Mouse (Mus musculus): ENCODE data around the gene Gm15557.
A peak's percentile ranks its signal among the peaks of the same experiment; 100 is the strongest.

Gene Gm15557

GRCm38 (mm10) chr2:155952006-155952405 lies 11.5 kb downstream of the Gm15557 start:
- peak; percentile 76 for DNase-seq (ENCODE audit: low spot score)

- DNase-seq (ENCODE audit: low spot score), result peak; percentile 89
Measured at GRCm38 (mm10) chr2:155956134-155957059, 15.9 kb downstream of the Gm15557 start, which contains the start of gene Cep250. Cep250 (plus strand) TSS chr2:155956458.

DNA sequence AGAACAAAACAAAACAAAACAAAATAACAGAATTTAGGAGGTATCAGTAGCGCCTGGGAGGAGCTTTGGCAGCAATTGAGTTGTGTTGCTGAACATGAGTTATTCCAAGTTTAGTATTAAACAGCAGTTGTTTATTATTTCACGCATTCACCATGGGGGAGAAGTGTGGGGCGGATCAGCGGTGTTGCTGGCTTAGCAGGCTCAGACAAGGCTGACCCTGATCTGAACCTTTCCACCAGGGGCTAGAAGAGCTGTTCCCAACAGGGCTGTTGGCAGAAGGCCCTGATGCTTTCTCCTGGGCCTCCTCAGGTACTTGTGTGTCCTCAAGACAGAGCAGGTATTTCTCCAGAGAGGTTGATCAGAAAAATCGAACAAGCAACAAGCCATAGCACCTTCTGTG lies 19.5 kb downstream of the Gm15557 start:
- DNase-seq (ENCODE audit: low spot score), result no peak

DNA sequence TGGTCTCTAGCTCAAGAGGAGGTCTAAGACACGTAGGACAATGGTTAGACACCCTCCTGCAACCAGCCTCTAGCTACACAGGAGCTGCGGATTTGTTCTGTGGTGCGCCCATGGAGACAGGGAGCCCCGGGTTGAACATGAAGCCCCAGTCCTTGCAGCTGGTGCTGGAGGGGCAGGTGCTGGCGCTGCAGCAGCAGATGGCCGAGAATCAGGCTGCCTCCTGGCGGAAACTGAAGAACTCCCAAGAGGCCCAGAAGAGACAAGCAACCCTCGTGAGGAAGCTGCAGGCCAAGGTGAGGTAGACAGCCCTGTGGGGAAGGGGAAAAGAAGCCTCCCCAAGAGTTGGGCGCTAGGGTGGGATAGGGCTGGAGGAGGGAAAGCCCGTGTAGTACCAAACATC lies 21.3 kb downstream of the Gm15557 start:
- DNase-seq (ENCODE audit: low spot score), result no peak

DNA sequence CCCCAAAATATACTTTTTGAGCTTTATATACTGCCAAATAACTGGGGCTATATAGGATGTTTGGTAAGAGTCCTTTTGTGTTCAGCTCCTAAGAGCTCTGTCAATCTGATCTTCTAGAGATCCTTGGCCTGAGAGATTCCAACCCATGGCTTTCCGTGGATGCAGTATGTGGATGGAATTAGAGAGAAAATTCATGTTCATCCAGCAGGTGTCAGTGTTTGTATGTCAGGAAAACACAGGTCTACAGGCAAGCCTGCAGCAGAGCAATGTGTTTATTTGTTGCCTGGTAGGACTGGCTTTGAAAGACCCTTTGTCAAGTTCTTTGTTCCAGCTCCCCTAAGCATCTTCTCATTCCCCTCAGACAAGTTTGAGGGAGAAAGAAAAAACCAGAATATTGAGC lies 22.5 kb downstream of the Gm15557 start:
- peak; percentile 47 for DNase-seq (ENCODE audit: low spot score)

- DNase-seq (ENCODE audit: low spot score), result no peak
Measured at GRCm38 (mm10) chr2:155973348-155973747, 32.8 kb downstream of the Gm15557 start.

- DNase-seq (ENCODE audit: low spot score), result no peak
Measured at GRCm38 (mm10) chr2:155974087-155974731, 33.7 kb downstream of the Gm15557 start.

DNA sequence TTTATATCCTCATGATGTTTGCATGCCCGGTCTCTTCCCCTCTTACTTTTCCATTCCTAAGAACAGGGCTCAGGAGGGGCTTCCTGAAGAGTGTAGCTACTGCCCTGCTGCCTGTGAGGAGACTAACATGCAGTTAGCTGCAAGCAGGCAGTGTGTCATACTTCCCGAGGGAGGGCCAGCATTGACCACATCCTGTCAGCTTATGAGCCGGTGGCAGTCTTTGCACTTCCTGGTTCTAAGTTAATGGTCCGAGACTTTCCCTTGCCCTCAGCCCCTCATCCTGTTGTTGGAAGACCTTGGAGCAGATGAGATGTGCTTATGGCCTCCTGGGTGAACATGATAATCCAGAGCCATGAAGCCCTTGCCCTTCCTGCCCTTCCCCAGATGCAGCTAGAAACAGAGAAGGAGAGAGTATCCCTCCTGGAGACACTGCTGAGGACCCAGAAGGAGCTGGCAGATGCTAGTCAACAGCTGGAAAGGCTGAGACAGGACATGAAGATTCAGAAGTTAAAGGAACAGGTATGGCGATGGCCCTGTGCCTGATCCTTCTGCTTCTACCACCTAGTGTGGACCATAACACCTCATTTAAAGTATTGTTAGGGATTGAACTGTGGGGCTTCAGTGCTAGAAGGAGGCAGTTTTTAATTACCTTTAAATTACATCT lies 38.9 kb downstream of the Gm15557 start:
- no peak for DNase-seq (ENCODE audit: low spot score)

GRCm38 (mm10) chr2:155985776-155986175 lies 45.2 kb downstream of the Gm15557 start:
- no peak for DNase-seq (ENCODE audit: low spot score)

GRCm38 (mm10) chr2:155987131-155987530 lies 46.6 kb downstream of the Gm15557 start:
- no peak for DNase-seq (ENCODE audit: low spot score)

- no peak for DNase-seq (ENCODE audit: low spot score)
Measured at GRCm38 (mm10) chr2:155989085-155989484, 48.6 kb downstream of the Gm15557 start.

GRCm38 (mm10) chr2:155991151-155991550 lies 50.6 kb downstream of the Gm15557 start:
- no peak for DNase-seq (ENCODE audit: low spot score)

DNA sequence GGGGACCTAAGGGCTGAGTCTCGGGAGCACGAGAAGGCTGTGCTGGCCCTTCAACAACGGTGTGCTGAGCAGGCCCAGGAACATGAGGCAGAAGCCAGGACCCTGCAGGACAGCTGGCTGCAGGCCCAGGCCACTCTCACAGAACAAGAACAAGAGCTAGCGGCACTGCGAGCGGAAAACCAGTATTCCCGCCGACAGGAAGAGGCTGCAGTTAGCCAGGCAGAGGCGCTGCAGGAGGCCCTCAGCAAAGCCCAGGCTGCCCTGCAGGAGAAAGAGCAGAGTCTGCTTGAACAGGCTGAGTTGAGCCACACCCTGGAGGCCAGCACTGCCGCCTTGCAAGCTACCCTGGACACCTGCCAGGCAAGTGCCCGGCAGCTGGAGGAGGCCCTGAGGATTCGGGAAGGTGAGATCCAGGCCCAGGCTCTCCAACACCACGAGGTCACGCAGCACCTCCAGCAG lies 51.4 kb downstream of the Gm15557 start:
- peak; percentile 57 for DNase-seq (ENCODE audit: low spot score)

Data from layer of hippocampus, adult 11-12 months (tissue).